Comparison of ENCODE assay signal across 2 mouse cellular contexts in the genomic region with DNA sequence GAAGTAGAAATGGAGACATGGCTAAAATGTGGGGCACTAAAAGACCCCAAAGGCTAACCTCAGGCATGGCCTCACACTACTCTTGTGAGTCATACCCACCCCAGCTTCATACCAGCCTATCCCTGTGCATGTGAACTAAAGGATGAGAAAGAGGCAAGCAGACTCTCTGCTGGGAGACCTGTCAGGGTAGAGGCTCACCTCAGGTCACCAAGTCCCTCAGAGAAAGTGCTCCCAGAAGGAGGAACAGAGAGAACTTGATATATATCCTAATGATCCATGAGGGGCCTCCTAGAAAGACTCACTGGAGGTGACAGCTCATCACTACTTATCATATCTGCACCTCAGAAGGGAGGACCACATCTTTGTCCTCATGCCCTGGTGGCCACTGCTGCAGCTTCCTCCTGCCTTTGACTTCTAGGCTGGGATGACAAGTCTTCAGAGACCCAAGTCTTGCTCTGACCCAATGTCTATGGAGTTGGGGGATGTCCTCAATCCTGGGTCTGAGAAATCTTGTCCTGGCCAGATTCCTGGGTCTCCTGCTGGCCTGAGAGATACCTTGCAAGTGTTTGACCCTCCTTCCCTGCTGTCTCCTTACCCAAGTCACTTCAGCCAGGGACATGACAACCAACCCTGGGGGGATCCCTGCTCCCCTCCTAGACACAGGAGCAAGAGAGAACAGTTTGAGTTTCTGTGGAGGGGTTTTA.
DNase-seq lines count a peak whose midpoint lies in the region.

No protein-coding gene starts in this region.

- peak; percentile 93 for DNase-seq in heart, adult 11 months
- DNase-seq in spleen, postnatal 4 days (ENCODE audit: low spot score in 2 of 2) = peak; percentile 23 to 73
